Mouse (Mus musculus): ENCODE results near the gene Lcn12.

DNA sequence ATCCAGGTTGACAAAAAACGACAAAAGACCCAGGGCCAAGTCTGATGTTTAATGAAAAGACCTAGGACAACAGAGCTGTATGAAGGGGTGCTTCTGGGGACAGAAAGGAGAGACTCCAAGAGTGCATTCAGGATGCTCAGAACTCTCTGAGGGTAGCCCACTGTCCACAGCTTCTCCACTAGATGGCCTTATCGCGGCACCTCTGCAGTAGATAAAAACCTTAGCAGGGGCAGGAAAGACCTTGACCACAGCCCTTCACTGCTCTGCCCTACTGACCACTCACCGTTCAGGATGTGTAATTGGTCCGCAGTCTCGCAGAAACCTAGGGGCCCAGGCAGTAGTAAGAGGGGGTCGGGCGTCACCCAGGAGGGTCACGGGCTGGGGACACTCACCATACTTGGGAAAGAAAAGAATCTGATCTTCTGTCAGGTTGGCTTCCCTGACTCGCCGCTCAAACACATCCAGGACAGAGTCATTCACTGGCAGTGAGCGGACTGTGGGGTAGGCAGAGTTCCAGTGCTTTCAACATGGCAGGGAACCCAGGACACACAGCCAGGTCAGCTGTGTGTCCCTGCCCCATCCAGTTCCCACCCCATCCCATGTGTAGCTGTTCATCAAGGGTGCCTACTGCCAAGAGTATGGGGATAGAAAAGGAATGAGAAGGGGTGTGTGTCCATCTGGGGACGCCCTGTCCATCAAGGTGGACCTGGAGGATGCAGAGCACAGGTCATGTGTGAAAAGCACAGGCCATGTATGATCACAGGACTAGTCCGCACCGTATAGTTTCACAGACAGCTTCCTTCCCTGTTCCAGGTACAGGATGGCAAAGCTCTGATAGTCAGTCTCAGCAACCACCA, 5.1 kb upstream of the Lcn12 start:
- TF ChIP-seq EP300 (optimal IDR thresholded peaks at IDR 0.05) (no peak), CTCF (IDR thresholded peaks at IDR 0.05; ENCODE audit: low read depth) (peak; percentile 20; the same call in 1 of the 2 replicates)

Data from stomach, postnatal 0 days (tissue).